Mouse (Mus musculus) embryonic facial prominence, embryonic 11.5 days (tissue): Measurements from ENCODE around the gene Bcar3. TPM values are rescaled to one million over a fixed set of nuclear protein-coding genes. Genes with fewer than 3 reads are reported as not detected.

Experiments used
- ATAC-seq: fragments of 200-750 bp; cut with Nextera tagmentation; replicated peaks from 2 replicates; pipeline ENCODE4 v1.8.0; 2017; ENCODE audit warnings: low read depth; ENCODE audit not compliant: insufficient number of reproducible peaks, low FRiP score, low TSS enrichment
- DNase-seq: peaks from one replicate; pipeline ENCODE4 v3.0.0-alpha.2; 2015; ENCODE audit warnings: low spot score
- H3K27ac ChIP-seq: fragments of 300-500 bp; sonication (generic); replicated peaks from 2 replicates; pipeline ENCODE4 v1.5.1; 2014; ENCODE audit warnings: mild to moderate bottlenecking, low read depth, low read length, control low read depth
- H3K27me3 ChIP-seq: fragments of 300-500 bp; sonication (generic); 2 replicates; pipeline ENCODE4 v1.6.1; 2014; ENCODE audit warnings: mild to moderate bottlenecking, low read length, moderate library complexity, mixed read lengths; ENCODE audit not compliant: control insufficient read depth, insufficient read depth
- H3K36me3 ChIP-seq: fragments of 300-500 bp; sonication (generic); replicated peaks from 2 replicates; pipeline ENCODE4 v1.6.1; 2014; ENCODE audit warnings: low read depth, mild to moderate bottlenecking, low read length, moderate library complexity, mixed read lengths; ENCODE audit not compliant: control insufficient read depth, insufficient read depth
- H3K4me1 ChIP-seq: fragments of 300-500 bp; sonication (generic); 2 replicates; pipeline ENCODE4 v1.6.1; 2014; ENCODE audit warnings: low read length, mixed read lengths; ENCODE audit not compliant: control insufficient read depth, insufficient read depth
- H3K4me2 ChIP-seq: fragments of 300-500 bp; sonication (generic); 2 replicates; pipeline ENCODE4 v1.6.1; 2014; ENCODE audit warnings: low read depth, mild to moderate bottlenecking, control low read depth, low read length, moderate library complexity
- H3K4me3 ChIP-seq: fragments of 300-500 bp; sonication (generic); 2 replicates; pipeline ENCODE4 v1.5.1; 2014; ENCODE audit warnings: low read depth, low read length, control low read depth
- H3K9ac ChIP-seq: fragments of 300-500 bp; sonication (generic); replicated peaks from 2 replicates; pipeline ENCODE4 v1.6.1; 2014; ENCODE audit warnings: mild to moderate bottlenecking, control low read depth, low read length
- H3K9me3 ChIP-seq: fragments of 300-500 bp; sonication (generic); replicated peaks from 2 replicates; pipeline ENCODE4 v1.6.1; 2016; ENCODE audit warnings: mild to moderate bottlenecking, low read length, inconsistent platforms, mixed read lengths; ENCODE audit not compliant: control insufficient read depth
- WGBS: fragments of 180-500 bp; shearing (Covaris S2); extraction: QIAGEN DNeasy Blood & Tissue Kit; methylation state at CpG from one replicate; pipeline ENCODE4 v1.1.7; 2014; 5-methylcytosine and 5-hydroxymethylcytosine counted together
- polyA plus RNA-seq: library from polyadenylated mRNA; unstranded; fragments of >200 nt; fragmentation: Nextera tagmentation; extraction: Ambion mirVana; gene quantifications from 2 replicates; pipeline ENCODE4 v1.2.1, GENCODE M21; 2014

The Bcar3 gene
- polyA plus RNA-seq, 1 experiment from 2014 or later: 8.4 TPM

- Histone ChIP-seq H3K27ac (no peak overlapping the region), H3K9ac (no peak overlapping the region), H3K9me3 (no peaks in the 10 kb centered on the region), H3K4me3 (no peak overlapping the region), H3K36me3 (no peaks in the 10 kb centered on the region), H3K4me2 (no peak overlapping the region), H3K27me3 (no peaks in the 10 kb centered on the region), H3K4me1 (no peaks in the 10 kb centered on the region)
- no peak for ATAC-seq
- DNase-seq: peak; percentile 79
- 15% methylated on average over 5 of the region's 5 CpGs for WGBS
Measured at GRCm38 (mm10) chr3:122295511-122295910, 1.6 kb downstream of the Bcar3 start.

- no peak overlapping the region for H3K9ac ChIP-seq
- DNase-seq: no peak
Measured at GRCm38 (mm10) chr3:122296979-122297378, 3.0 kb downstream of the Bcar3 start.

GRCm38 (mm10) chr3:122300983-122301919 lies 7.3 kb downstream of the Bcar3 start:
- DNase-seq: no peak
- WGBS: 55% methylated on average over 9 of the region's 9 CpGs
- no peak overlapping the region for H3K9ac ChIP-seq

More at GRCm38 (mm10) chr3:122296979-122297378, 3.0 kb downstream of the Bcar3 start:
- Histone ChIP-seq H3K4me1 (no peaks in the 10 kb centered on the region; the same call in 1 of the 2 replicates), H3K4me3 (no peak overlapping the region), H3K4me2 (no peak overlapping the region), H3K27ac (no peak overlapping the region), H3K27me3 (no peaks in the 10 kb centered on the region), H3K9me3 (no peaks in the 10 kb centered on the region), H3K36me3 (no peaks in the 10 kb centered on the region)
- no peak for ATAC-seq
- 50% methylated on average over 5 of the region's 5 CpGs for WGBS

GRCm38 (mm10) chr3:122304560-122304959 lies 10.6 kb downstream of the Bcar3 start:
- H3K36me3 ChIP-seq: no peaks in the 10 kb centered on the region
- no peak overlapping the region for H3K9ac ChIP-seq
- H3K9me3 ChIP-seq: no peaks in the 10 kb centered on the region
- no peak overlapping the region for H3K4me2 ChIP-seq
- H3K27ac ChIP-seq: no peak overlapping the region
- H3K4me1 ChIP-seq: no peaks in the 10 kb centered on the region; the same call in 1 of the 2 replicates
- no peak overlapping the region for H3K4me3 ChIP-seq
- H3K27me3 ChIP-seq: no peaks in the 10 kb centered on the region
- no peak for ATAC-seq
- WGBS: 86% methylated on average over 4 of the region's 4 CpGs
- DNase-seq: no peak

More at GRCm38 (mm10) chr3:122300983-122301919, 7.3 kb downstream of the Bcar3 start:
- no peak for ATAC-seq
- H3K4me3 ChIP-seq: no peak overlapping the region
- no peak overlapping the region for H3K4me2 ChIP-seq
- H3K36me3 ChIP-seq: no peaks in the 10 kb centered on the region
- no peaks in the 10 kb centered on the region for H3K27me3 ChIP-seq
- H3K9me3 ChIP-seq: no peaks in the 10 kb centered on the region
- no peaks in the 10 kb centered on the region; the same call in 1 of the 2 replicates for H3K4me1 ChIP-seq
- H3K27ac ChIP-seq: no peak overlapping the region

GRCm38 (mm10) chr3:122307894-122308671 lies 14.1 kb downstream of the Bcar3 start:
- no peaks in the 10 kb centered on the region for H3K27me3 ChIP-seq
- WGBS: 59% methylated on average over 4 of the region's 4 CpGs
- H3K4me1 ChIP-seq: no peaks in the 10 kb centered on the region
- H3K36me3 ChIP-seq: no peaks in the 10 kb centered on the region
- no peak for ATAC-seq
- H3K9me3 ChIP-seq: no peaks in the 10 kb centered on the region
- no peak overlapping the region for H3K27ac ChIP-seq
- no peak for DNase-seq
- H3K9ac ChIP-seq: no peak overlapping the region
- no peak overlapping the region for H3K4me2 ChIP-seq
- no peak overlapping the region for H3K4me3 ChIP-seq

GRCm38 (mm10) chr3:122308981-122309380 lies 15.0 kb downstream of the Bcar3 start:
- H3K27ac ChIP-seq: no peak overlapping the region
- H3K9me3 ChIP-seq: no peaks in the 10 kb centered on the region
- no peaks in the 10 kb centered on the region for H3K4me1 ChIP-seq
- no peak overlapping the region for H3K9ac ChIP-seq
- ATAC-seq: no peak
- WGBS: 34% methylated on average over 6 of the region's 6 CpGs
- no peak overlapping the region for H3K4me2 ChIP-seq
- no peak overlapping the region for H3K4me3 ChIP-seq
- no peak for DNase-seq
- no peaks in the 10 kb centered on the region for H3K27me3 ChIP-seq
- no peaks in the 10 kb centered on the region for H3K36me3 ChIP-seq

- H3K9ac ChIP-seq: no peak overlapping the region
- no peaks in the 10 kb centered on the region for H3K9me3 ChIP-seq
- peak; percentile 92 for DNase-seq
- ATAC-seq: no peak; the same call in 1 of the 2 replicates
- H3K4me1 ChIP-seq: no peaks in the 10 kb centered on the region
- H3K36me3 ChIP-seq: no peaks in the 10 kb centered on the region
- H3K27me3 ChIP-seq: no peaks in the 10 kb centered on the region
- WGBS: 24% methylated on average over 2 of the region's 2 CpGs
- no peak overlapping the region for H3K27ac ChIP-seq
- no peak overlapping the region for H3K4me3 ChIP-seq
- no peak overlapping the region for H3K4me2 ChIP-seq
Measured at GRCm38 (mm10) chr3:122312078-122312477, 18.1 kb downstream of the Bcar3 start.
